Comparison of ENCODE assay signal across 14 mouse cellular contexts in genomic region chr7:29172390-29173016, GRCm38 (mm10). TPM values are rescaled to one million over a fixed set of nuclear protein-coding genes. Genes with fewer than 3 reads are reported as not detected.
A peak's percentile ranks its signal among the peaks of the same experiment; 100 is the strongest.
DNase-seq lines count a peak whose midpoint lies in the region; ATAC-seq and TF ChIP-seq lines count a peak whose summit lies in the region.
"Had no signal": no experiment of that assay in that cellular context is flagged by ENCODE, and none has a peak within 500 bp of the region (broad histone marks: within the 10 kb centered on the region; RNA-seq: fewer than 3 reads in every experiment).

No protein-coding gene starts in this region.

- DNase-seq in cerebellum, adult 9-10 months, result peak; percentile 33
- DNase-seq in cerebellum, adult 18-20 months, result no peak
- DNase-seq in B cell, adult 2 months, result peak; percentile 15 to 21
- peak; percentile 36 for DNase-seq in limb, embryonic 11.5 days (ENCODE audit: low spot score)
- no peak for DNase-seq in urinary bladder, postnatal 10 days (ENCODE audit: low spot score)
- DNase-seq in stomach, postnatal 0 days (ENCODE audit: low spot score), result no peak
- DNase-seq: adrenal gland, postnatal 10 days; thymus, postnatal 14 days had no signal

- H3K4me3 ChIP-seq in intestine, embryonic 15.5 days (replicated peaks), result 0 out of 2 replicates have a peak overlapping the region, but pooled peaks have one; percentile 58
- H3K4me3 ChIP-seq in intestine, postnatal 0 days (ENCODE audit: low read depth, low read length), result no peak overlapping the region
- 0 out of 2 replicates have a peak overlapping the region, but pooled peaks have one; percentile 6 for H3K4me3 ChIP-seq in limb, embryonic 11.5 days (ENCODE audit: low read depth, low read length)
- H3K4me3 ChIP-seq in stomach, postnatal 0 days (ENCODE audit: low read depth, low read length), result no peak overlapping the region
- H3K4me3 ChIP-seq: erythroblast, embryonic 14.5 days; layer of hippocampus, adult 2 months had no signal

- ATAC-seq in intestine, embryonic 15.5 days, result no peak
- no peak for ATAC-seq in intestine, postnatal 0 days
- ATAC-seq in limb, embryonic 11.5 days (ENCODE audit: insufficient number of reproducible peaks, low FRiP score, low TSS enrichment, low read depth), result no peak
- ATAC-seq in stomach, postnatal 0 days (ENCODE audit: low FRiP score, low TSS enrichment), result no peak

- H3K36me3 ChIP-seq in intestine, embryonic 15.5 days, result peaks cover 36% of the 10 kb centered on the region
- peaks cover 48% of the 10 kb centered on the region for H3K36me3 ChIP-seq in intestine, postnatal 0 days (ENCODE audit: control insufficient read depth, insufficient read depth)
- peaks cover 21% of the 10 kb centered on the region for H3K36me3 ChIP-seq in limb, embryonic 11.5 days (ENCODE audit: control insufficient read depth, insufficient read depth, low read length)
- H3K36me3 ChIP-seq in stomach, postnatal 0 days (ENCODE audit: control insufficient read depth, insufficient read depth, low read length), result peaks cover 22% of the 10 kb centered on the region

- H3K4me1 ChIP-seq in intestine, embryonic 15.5 days (replicated peaks), result peaks cover 32% of the 10 kb centered on the region
- H3K4me1 ChIP-seq in intestine, postnatal 0 days (replicated peaks; ENCODE audit: control insufficient read depth, insufficient read depth, low read length), result 0 out of 2 replicates have a peak, but pooled peaks cover 4% of the 10 kb centered on the region
- peaks cover 12% of the 10 kb centered on the region for H3K4me1 ChIP-seq in limb, embryonic 11.5 days (ENCODE audit: control insufficient read depth, insufficient read depth, low read length)
- H3K4me1 ChIP-seq in stomach, postnatal 0 days (replicated peaks; ENCODE audit: control insufficient read depth, insufficient read depth), result peaks cover 6% of the 10 kb centered on the region; the same call in 1 of the 2 replicates

- TF ChIP-seq EP300 in stomach, postnatal 0 days (optimal IDR thresholded peaks at IDR 0.05), result no peak

- no peak overlapping the region for H3K27ac ChIP-seq in intestine, embryonic 15.5 days
- H3K27ac ChIP-seq in intestine, postnatal 0 days (ENCODE audit: low read depth, low read length), result no peak overlapping the region
- H3K27ac ChIP-seq in limb, embryonic 11.5 days (replicated peaks; ENCODE audit: low read depth, low read length), result no peak overlapping the region
- H3K27ac ChIP-seq in stomach, postnatal 0 days (replicated peaks), result no peak overlapping the region
- H3K27ac ChIP-seq: hindbrain, embryonic 15.5 days; layer of hippocampus, adult 2 months; limb, embryonic 15.5 days had no signal

- H3K27me3 ChIP-seq in intestine, embryonic 15.5 days (replicated peaks), result peaks cover 41% of the 10 kb centered on the region
- H3K27me3 ChIP-seq in intestine, postnatal 0 days (replicated peaks; ENCODE audit: control insufficient read depth, insufficient read depth, low read length), result peaks cover 27% of the 10 kb centered on the region
- peaks cover 40% of the 10 kb centered on the region for H3K27me3 ChIP-seq in limb, embryonic 11.5 days (ENCODE audit: control insufficient read depth, insufficient read depth, low read length)
- no peaks in the 10 kb centered on the region for H3K27me3 ChIP-seq in stomach, postnatal 0 days (ENCODE audit: control insufficient read depth, insufficient read depth, low read length)

- no peaks in the 10 kb centered on the region for H3K9me3 ChIP-seq in intestine, embryonic 15.5 days
- no peaks in the 10 kb centered on the region for H3K9me3 ChIP-seq in intestine, postnatal 0 days (ENCODE audit: control insufficient read depth)
- no peaks in the 10 kb centered on the region; the same call in 1 of the 2 replicates for H3K9me3 ChIP-seq in limb, embryonic 11.5 days (ENCODE audit: control insufficient read depth, low read length)
- no peaks in the 10 kb centered on the region for H3K9me3 ChIP-seq in stomach, postnatal 0 days (ENCODE audit: control insufficient read depth, low read length)
- H3K9me3 ChIP-seq: hindbrain, embryonic 15.5 days; limb, embryonic 15.5 days had no signal

- 49% methylated on average over 32 of the region's 32 CpGs for WGBS in intestine, embryonic 15.5 days
- WGBS in intestine, postnatal 0 days, result 64% methylated on average over 32 of the region's 32 CpGs
- 24% methylated on average over 30 of the region's 32 CpGs for WGBS in limb, embryonic 11.5 days
- 55% methylated on average over 30 of the region's 32 CpGs for WGBS in stomach, postnatal 0 days

- no peak overlapping the region for H3K4me2 ChIP-seq in intestine, embryonic 15.5 days (replicated peaks)
- H3K4me2 ChIP-seq in intestine, postnatal 0 days (replicated peaks; ENCODE audit: low read depth), result no peak overlapping the region
- H3K4me2 ChIP-seq in limb, embryonic 11.5 days (ENCODE audit: low read depth, severe bottlenecking), result peak overlapping the region; percentile 50; the same call in 1 of the 2 replicates
- no peak overlapping the region; the same call in 1 of the 2 replicates for H3K4me2 ChIP-seq in stomach, postnatal 0 days (replicated peaks; ENCODE audit: low read depth)

- no peak overlapping the region for H3K9ac ChIP-seq in intestine, embryonic 15.5 days
- no peak overlapping the region for H3K9ac ChIP-seq in intestine, postnatal 0 days (ENCODE audit: low read depth, low read length)
- no peak overlapping the region for H3K9ac ChIP-seq in limb, embryonic 11.5 days (ENCODE audit: low read length)
- H3K9ac ChIP-seq in stomach, postnatal 0 days (ENCODE audit: low read length), result no peak overlapping the region

- TF ChIP-seq CTCF in intestine, postnatal 0 days (IDR thresholded peaks at IDR 0.05; ENCODE audit: low read depth), result no peak
- no peak for TF ChIP-seq CTCF in stomach, postnatal 0 days (IDR thresholded peaks at IDR 0.05; ENCODE audit: low read depth)

RNA-seq across cellular contexts. Expression of gene Spred3, which starts 2.3 kb away (rescaled TPM):
- polyA plus RNA-seq in intestine, embryonic 15.5 days (2015; fragmentation: Nextera tagmentation; extraction: Ambion mirVana), result 1.4 and 2.0 TPM in 2 replicates
- 0.52 and 0.93 TPM in 2 replicates for polyA plus RNA-seq in intestine, postnatal 0 days (2015; fragmentation: Nextera tagmentation; extraction: Ambion mirVana)
- polyA plus RNA-seq in limb, embryonic 11.5 days (2014; fragmentation: Nextera tagmentation; extraction: Ambion mirVana), result 4.7 and 5.1 TPM in 2 replicates
- polyA plus RNA-seq in stomach, postnatal 0 days (2015; fragmentation: Nextera tagmentation; extraction: Ambion mirVana), result 0.95 and 1.0 TPM in 2 replicates

RNA-seq across cellular contexts. Expression of gene Ggn, which starts 2.5 kb away (rescaled TPM):
- 0.49 and 0.76 TPM in 2 replicates for polyA plus RNA-seq in intestine, embryonic 15.5 days (2015; fragmentation: Nextera tagmentation; extraction: Ambion mirVana)
- 0.27 and 0.34 TPM in 2 replicates for polyA plus RNA-seq in intestine, postnatal 0 days (2015; fragmentation: Nextera tagmentation; extraction: Ambion mirVana)
- polyA plus RNA-seq in limb, embryonic 11.5 days (2014; fragmentation: Nextera tagmentation; extraction: Ambion mirVana), result 0.23 and 0.81 TPM in 2 replicates
- 0.29 and 0.46 TPM in 2 replicates for polyA plus RNA-seq in stomach, postnatal 0 days (2015; fragmentation: Nextera tagmentation; extraction: Ambion mirVana)

RNA-seq across cellular contexts. Expression of gene Psmd8, which starts 8.0 kb away (rescaled TPM):
- polyA plus RNA-seq in intestine, embryonic 15.5 days (2015; fragmentation: Nextera tagmentation; extraction: Ambion mirVana), result 244 and 249 TPM in 2 replicates
- 205 and 209 TPM in 2 replicates for polyA plus RNA-seq in intestine, postnatal 0 days (2015; fragmentation: Nextera tagmentation; extraction: Ambion mirVana)
- polyA plus RNA-seq in limb, embryonic 11.5 days (2014; fragmentation: Nextera tagmentation; extraction: Ambion mirVana), result 336 and 340 TPM in 2 replicates
- polyA plus RNA-seq in stomach, postnatal 0 days (2015; fragmentation: Nextera tagmentation; extraction: Ambion mirVana), result 262 and 269 TPM in 2 replicates

RNA-seq across cellular contexts. Expression of gene Fam98c, which starts 16.5 kb away (rescaled TPM):
- 48.7 and 49.3 TPM in 2 replicates for polyA plus RNA-seq in intestine, embryonic 15.5 days (2015; fragmentation: Nextera tagmentation; extraction: Ambion mirVana)
- 75.9 and 83.4 TPM in 2 replicates for polyA plus RNA-seq in intestine, postnatal 0 days (2015; fragmentation: Nextera tagmentation; extraction: Ambion mirVana)
- polyA plus RNA-seq in limb, embryonic 11.5 days (2014; fragmentation: Nextera tagmentation; extraction: Ambion mirVana), result 10.1 and 11.9 TPM in 2 replicates
- 32.8 and 38.8 TPM in 2 replicates for polyA plus RNA-seq in stomach, postnatal 0 days (2015; fragmentation: Nextera tagmentation; extraction: Ambion mirVana)

RNA-seq across cellular contexts. Expression of gene Rasgrp4, which starts 37.9 kb away (rescaled TPM):
- 0.44 and 0.62 TPM in 2 replicates for polyA plus RNA-seq in intestine, embryonic 15.5 days (2015; fragmentation: Nextera tagmentation; extraction: Ambion mirVana)
- 0.21 and 0.29 TPM in 2 replicates for polyA plus RNA-seq in intestine, postnatal 0 days (2015; fragmentation: Nextera tagmentation; extraction: Ambion mirVana)
- polyA plus RNA-seq in limb, embryonic 11.5 days (2014; fragmentation: Nextera tagmentation; extraction: Ambion mirVana), result 0.25 and 0.37 TPM in 2 replicates
- polyA plus RNA-seq in stomach, postnatal 0 days (2015; fragmentation: Nextera tagmentation; extraction: Ambion mirVana), result 0.15 and 0.35 TPM in 2 replicates

Comparison
In these comparisons a context has a peak if more than half of its experiments do, and no peak if none do; other contexts are left out.
1. DNase-seq: peak in cerebellum, adult 9-10 months (single experiment), B cell, adult 2 months (2 of 2) and limb, embryonic 11.5 days (single experiment); none in cerebellum, adult 18-20 months (0 of 2), urinary bladder, postnatal 10 days (single experiment) and stomach, postnatal 0 days (single experiment).
2. H3K4me3 ChIP-seq: peak in intestine, embryonic 15.5 days (single experiment) and limb, embryonic 11.5 days (single experiment); none in intestine, postnatal 0 days (single experiment) and stomach, postnatal 0 days (single experiment).